24 mouse cellular contexts compared by ENCODE assay signal in genomic region chrX:144337938-144338337, GRCm38 (mm10). TPM values are rescaled to one million over a fixed set of nuclear protein-coding genes. Genes with fewer than 3 reads are reported as not detected.
DNase-seq lines count a peak whose midpoint lies in the region; ATAC-seq and TF ChIP-seq lines count a peak whose summit lies in the region.
"Had no signal": no experiment of that assay in that cellular context is flagged by ENCODE, and none has a peak within 500 bp of the region (broad histone marks: within the 10 kb centered on the region; RNA-seq: fewer than 3 reads in every experiment).

No protein-coding gene starts in this region.

- H3K4me3 ChIP-seq in CH12.LX (replicated peaks in 1 of 3; ENCODE audit: low read depth in 2 of 3, low read length in 2 of 3, poor library complexity in 1 of 3) = no peak overlapping the region
- no peak overlapping the region; the same call in 1 of the 2 replicates for H3K4me3 ChIP-seq in ES-Bruce4 (ENCODE audit: low read depth, low read length)
- H3K4me3 ChIP-seq in ES-E14 (ENCODE audit: insufficient read depth in 1 of 2, low read depth in 1 of 2, low read length in 2 of 2, poor library complexity in 1 of 2, severe bottlenecking in 1 of 2) = peak overlapping the region; percentile 64 to 84
- H3K4me3 ChIP-seq: embryonic facial prominence, embryonic 13.5 days; embryonic facial prominence, embryonic 15.5 days; erythroblast, embryonic 14.5 days; forebrain, embryonic 13.5 days; forebrain, embryonic 15.5 days had no signal

- in situ Hi-C loops in CH12.LX (cut with MboI; ENCODE audit: low pct_ligation_motif_present, low pct_unique_long_range_greater_than_20kb, low sequenced_read_pairs) = no loop called here
- in situ Hi-C loops in ES-E14 (cut with MboI; ENCODE audit: low sequenced_read_pairs in 2 of 2, unreplicated experiment in 2 of 2) = no loop called here

- no peaks in the 10 kb centered on the region for H3K9me3 ChIP-seq in CH12.LX (replicated peaks; ENCODE audit: low read length)
- H3K9me3 ChIP-seq in ES-Bruce4 (replicated peaks; ENCODE audit: control insufficient read depth, insufficient read depth, low read length, poor library complexity, severe bottlenecking) = no peaks in the 10 kb centered on the region
- H3K9me3 ChIP-seq in ES-E14 (ENCODE audit: control insufficient read depth, insufficient read depth, low read depth, low read length) = no peaks in the 10 kb centered on the region
- H3K9me3 ChIP-seq: embryonic facial prominence, embryonic 13.5 days; embryonic facial prominence, embryonic 15.5 days; forebrain, embryonic 13.5 days; forebrain, embryonic 15.5 days had no signal

- H3K9ac ChIP-seq in CH12.LX (ENCODE audit: insufficient read depth, low read depth) (no peak overlapping the region), ES-Bruce4 (ENCODE audit: low read depth, poor library complexity, severe bottlenecking) (no peak overlapping the region), ES-E14 (ENCODE audit: insufficient read depth, low read depth, low read length, poor library complexity, severe bottlenecking) (no peak overlapping the region)
- H3K9ac ChIP-seq: embryonic facial prominence, embryonic 13.5 days; embryonic facial prominence, embryonic 15.5 days; forebrain, embryonic 13.5 days; forebrain, embryonic 15.5 days; forebrain, postnatal 0 days had no signal

- dilution Hi-C loops in CH12.LX (cut with MboI; ENCODE audit: extremely low pct_ligation_motif_present, extremely low pct_unique_long_range_greater_than_20kb, low sequenced_read_pairs) = no loop called here

- H3K27me3 ChIP-seq in CH12.LX (replicated peaks) = no peaks in the 10 kb centered on the region
- no peaks in the 10 kb centered on the region for H3K27me3 ChIP-seq in ES-Bruce4 (ENCODE audit: control insufficient read depth, insufficient read depth, low read length, poor library complexity, severe bottlenecking)
- H3K27me3 ChIP-seq: embryonic facial prominence, embryonic 15.5 days; forebrain, embryonic 13.5 days; forebrain, embryonic 15.5 days had no signal

- ATAC-seq in erythroid progenitor cell, adult 5-6 weeks (replicated peaks; ENCODE audit: low FRiP score, poor library complexity, severe bottlenecking) = no peak
- no peak for ATAC-seq in megakaryocyte, adult 5-6 weeks (ENCODE audit: poor library complexity, severe bottlenecking)
- ATAC-seq: CD4-positive, CD25-positive, alpha-beta regulatory T cell, adult 4 months; forebrain, embryonic 13.5 days; forebrain, embryonic 15.5 days; forebrain, postnatal 0 days had no signal

- TF ChIP-seq POLR2A in CH12.LX (IDR thresholded peaks at IDR 0.05; ENCODE audit: low read depth, low read length) (no peak), ES-Bruce4 (IDR thresholded peaks at IDR 0.05; ENCODE audit: insufficient read depth, low read length) (no peak)

- no peaks in the 10 kb centered on the region for H3K79me2 ChIP-seq in CH12.LX (replicated peaks; ENCODE audit: control insufficient read depth, extremely low read depth, insufficient read depth, poor library complexity, severe bottlenecking)

- peaks cover 0 to 14% of the 10 kb centered on the region in 2 experiments; a peak in 1 of 4 replicates for H3K4me1 ChIP-seq in CH12.LX (ENCODE audit: control insufficient read depth in 1 of 2, insufficient read depth in 2 of 2)
- H3K4me1 ChIP-seq in ES-Bruce4 (ENCODE audit: control insufficient read depth, insufficient read depth, low read length) = no peaks in the 10 kb centered on the region
- H3K4me1 ChIP-seq in ES-E14 (ENCODE audit: control insufficient read depth in 2 of 2, insufficient read depth in 2 of 2, low read length in 2 of 2, poor library complexity in 1 of 2) = peaks cover 0 to 2% of the 10 kb centered on the region in 2 experiments; a peak in 1 of 4 replicates
- H3K4me1 ChIP-seq: embryonic facial prominence, embryonic 13.5 days; embryonic facial prominence, embryonic 15.5 days; forebrain, embryonic 13.5 days; forebrain, embryonic 15.5 days had no signal

- H3K27ac ChIP-seq in CH12.LX (ENCODE audit: insufficient read depth, low read depth) (peak overlapping the region; percentile 53; the same call in 1 of the 2 replicates), ES-Bruce4 (ENCODE audit: insufficient read depth, low read length) (peak overlapping the region; percentile 90; the same call in 1 of the 2 replicates), ES-E14 (ENCODE audit: insufficient read depth, low read depth, low read length, poor library complexity, severe bottlenecking) (peak overlapping the region; percentile 92; the same call in 1 of the 2 replicates)
- H3K27ac ChIP-seq: embryonic facial prominence, embryonic 13.5 days; embryonic facial prominence, embryonic 15.5 days; forebrain, embryonic 13.5 days; forebrain, embryonic 15.5 days had no signal

- peak overlapping the region; percentile 67 for H3K4me2 ChIP-seq in CH12.LX (ENCODE audit: insufficient read depth, low read depth, poor library complexity, severe bottlenecking)
- H3K4me2 ChIP-seq: embryonic facial prominence, embryonic 13.5 days; embryonic facial prominence, embryonic 15.5 days; forebrain, embryonic 13.5 days; forebrain, embryonic 15.5 days had no signal

- TF ChIP-seq EP300 in CH12.LX (IDR thresholded peaks at IDR 0.05; ENCODE audit: low read length) = no peak
- no peak for TF ChIP-seq EP300 in ES-Bruce4 (IDR thresholded peaks at IDR 0.05; ENCODE audit: insufficient read depth, low read depth, low read length)

- TF ChIP-seq RAD21 in CH12.LX (IDR thresholded peaks at IDR 0.05; ENCODE audit: low read depth, low read length) = no peak

- DNase-seq in CH12.LX (ENCODE audit: extremely low read depth) (no peak), ES-E14 (ENCODE audit: low read depth, low spot score) (peak; percentile 48), ZHBTc4 (ENCODE audit: low read depth, low spot score) (peak; percentile 67)
- DNase-seq in heart, adult 11 months = no peak
- DNase-seq: adrenal gland, adult 2 months; adrenal gland, postnatal 10 days; adrenal gland, postnatal 25 days; cerebellum, adult 11 months; cerebellum, adult 18-20 months; cerebellum, adult 8-10 months; cerebellum, adult 9-11 months; cerebellum, postnatal 14 days; cerebellum, postnatal 36 days; embryo, embryonic 11 days; forebrain, postnatal 0 days had no signal

- peaks cover 0 to 6% of the 10 kb centered on the region in 2 experiments for H3K36me3 ChIP-seq in CH12.LX (replicated peaks in 1 of 2; ENCODE audit: control insufficient read depth in 1 of 2, insufficient read depth in 1 of 2, low read length in 1 of 2)
- H3K36me3 ChIP-seq in ES-Bruce4 (ENCODE audit: control insufficient read depth, insufficient read depth, low read length, poor library complexity, severe bottlenecking) = peaks cover 8% of the 10 kb centered on the region
- H3K36me3 ChIP-seq in ES-E14 (ENCODE audit: control insufficient read depth, insufficient read depth, low read length, poor library complexity, severe bottlenecking) = peaks cover 2% of the 10 kb centered on the region; the same call in 1 of the 2 replicates
- H3K36me3 ChIP-seq: embryonic facial prominence, embryonic 13.5 days; embryonic facial prominence, embryonic 15.5 days; forebrain, embryonic 15.5 days had no signal

- TF ChIP-seq CTCF in CH12.LX (conservative IDR thresholded peaks at IDR 0.05 in 1 of 2, IDR thresholded peaks at IDR 0.05 in 1 of 2; ENCODE audit: low read depth in 2 of 2, low read length in 2 of 2) (no peak), ES-Bruce4 (IDR thresholded peaks at IDR 0.05; ENCODE audit: low read depth, low read length) (no peak)

TF ChIP-seq in CH12.LX, 34 proteins besides CTCF, POLR2A, EP300 and RAD21:
- TF ChIP-seq NRF1 (IDR thresholded peaks at IDR 0.05; ENCODE audit: low read depth, low read length) = no peak
- TF ChIP-seq PAX5 (IDR thresholded peaks at IDR 0.05; ENCODE audit: low read length) = no peak
- TF ChIP-seq ZNF384 (IDR thresholded peaks at IDR 0.05; ENCODE audit: low read depth, low read length) = 0 out of 2 replicates have a peak, but pooled peaks have one; percentile 4
- TF ChIP-seq ZC3H11A (IDR thresholded peaks at IDR 0.05; ENCODE audit: low read depth, low read length) = no peak
- no peak for TF ChIP-seq TCF12 (IDR thresholded peaks at IDR 0.05; ENCODE audit: low read depth, low read length)

TF ChIP-seq in ES-E14, 5 proteins besides CTCF, POLR2A, EP300 and RAD21:
- TF ChIP-seq ZNF384 (IDR thresholded peaks at IDR 0.05; ENCODE audit: low read depth, low read length) (peak; percentile 89), HCFC1 (IDR thresholded peaks at IDR 0.05; ENCODE audit: borderline replicate concordance, insufficient read depth, low read length) (no peak), MAFK (IDR thresholded peaks at IDR 0.05; ENCODE audit: insufficient read depth, low read depth, low read length) (no peak; the same call in 1 of the 2 replicates), ZC3H11A (IDR thresholded peaks at IDR 0.05; ENCODE audit: borderline replicate concordance, low read depth, low read length) (no peak), CHD2 (IDR thresholded peaks at IDR 0.05; ENCODE audit: low read depth, low read length) (0 out of 2 replicates have a peak, but pooled peaks have one; percentile 6)
TF ChIP-seq in ES-E14: peak in this region for 2.

RNA-seq across cellular contexts. Expression of gene Alg13, which starts 20.3 kb away (rescaled TPM):
- total RNA-seq in CH12.LX (2012; rRNA removed) (15.4 and 18.3 TPM in 2 replicates), CH12.LX (2014; rRNA removed) (17.0 and 22.4 TPM in 2 replicates), ES-E14 (2012; rRNA removed) (159 and 160 TPM in 2 replicates)
- polyA plus RNA-seq in CH12.LX (2012; ENCODE audit: insufficient read length, low read depth) (13.8 and 18.6 TPM in 2 replicates), ES-Bruce4 (2011; ENCODE audit: insufficient read depth, insufficient read length, low read depth, missing spikeins) (398 and 426 TPM in 2 replicates)
- total RNA-seq in erythroid progenitor cell, adult 5-6 weeks (2015; ENCODE audit: low replicate concordance) = 11.3 and 11.9 TPM in 2 replicates
- total RNA-seq in erythroid progenitor cell, adult 5-6 weeks (2017; ENCODE audit: low replicate concordance) = 1.2 and 3.7 TPM in 2 replicates
- 19.6 and 27.1 TPM in 2 replicates for total RNA-seq in megakaryocyte, adult 5-6 weeks (2015)
- 14.3 and 17.2 TPM in 2 replicates for total RNA-seq in megakaryocyte, adult 5-6 weeks (2017)

Comparison
In these comparisons a context has a peak if more than half of its experiments do, and no peak if none do; other contexts are left out.
1. DNase-seq: peak in ES-E14 (single experiment) and ZHBTc4 (single experiment); none in CH12.LX (single experiment) and heart, adult 11 months (single experiment).
2. H3K4me3 ChIP-seq: peak in ES-E14 (2 of 2); none in CH12.LX (0 of 3) and ES-Bruce4 (single experiment).
3. Peak in every context shown above with its lines, with median percentiles within 50 percentile points of each other: H3K27ac ChIP-seq.